ENCODE assay signal across 8 mouse cellular contexts in the genomic region with DNA sequence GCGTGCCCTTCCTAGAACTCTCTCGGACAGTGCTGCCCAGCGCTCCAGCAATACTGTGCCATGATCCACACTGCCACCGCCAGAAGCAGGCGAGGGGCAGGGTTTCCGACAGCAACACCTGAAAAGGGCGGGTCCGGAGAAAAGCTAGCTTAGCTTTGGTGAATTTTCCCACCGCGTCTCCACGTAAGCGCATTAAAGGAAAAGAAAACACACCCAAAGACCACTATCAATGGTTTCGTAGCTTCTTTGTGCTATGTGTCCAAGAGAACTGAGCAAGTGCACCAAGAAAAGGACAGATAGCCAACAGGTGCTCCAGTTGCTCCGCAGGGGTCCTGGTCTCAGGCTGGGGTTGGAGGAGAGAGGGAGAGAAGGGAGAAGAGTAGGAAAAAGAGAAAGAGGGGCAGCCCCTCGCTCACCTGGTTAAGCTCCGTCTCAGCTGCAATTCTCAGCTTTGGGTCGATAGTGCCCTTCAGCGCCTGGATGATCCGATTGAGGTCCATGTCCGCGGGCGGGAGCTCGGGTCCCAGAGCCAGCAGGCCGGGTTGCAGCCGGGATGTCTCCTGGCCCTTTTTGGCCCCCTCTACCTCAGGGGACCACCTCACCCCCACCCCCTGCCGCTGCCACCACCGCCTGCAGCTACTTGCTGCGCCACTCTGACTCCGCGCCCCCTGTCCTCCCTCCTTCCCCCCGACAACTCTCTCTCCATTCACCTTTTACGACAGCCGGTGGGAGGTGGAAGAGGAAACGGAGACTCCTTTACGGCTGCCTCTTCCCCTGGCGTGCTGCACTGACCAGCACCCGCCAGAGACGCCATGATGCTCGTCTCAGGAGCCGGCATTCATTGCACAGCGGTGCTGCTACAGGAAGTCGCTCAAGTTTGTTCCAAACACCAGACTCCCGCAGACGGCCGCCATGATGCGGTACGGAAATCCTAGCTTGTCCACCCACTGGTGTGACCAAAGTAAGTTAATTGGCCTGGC. TPM values are rescaled to one million over a fixed set of nuclear protein-coding genes. Genes with fewer than 3 reads are reported as not detected.
A peak's percentile ranks its signal among the peaks of the same experiment; 100 is the strongest.
DNase-seq lines count a peak whose midpoint lies in the region; ATAC-seq lines count a peak whose summit lies in the region.

Gene Ipo8, minus strand, starts transcription at position 720 of the 980 bp plus-strand sequence.

- peaks cover 12% of the 10 kb centered on the region for H3K4me1 ChIP-seq in forebrain, embryonic 14.5 days (ENCODE audit: control insufficient read depth, insufficient read depth, low read length)
- H3K4me1 ChIP-seq in neural tube, embryonic 15.5 days, result peaks cover 19% of the 10 kb centered on the region

- peak; percentile 99 for DNase-seq in ES-CJ7 (ENCODE audit: low read depth, low spot score)
- peak; percentile 90 for DNase-seq in cerebellum, adult 11 months
- DNase-seq in forebrain, embryonic 14.5 days (ENCODE audit: low spot score), result peak; percentile 98
- DNase-seq in heart, postnatal 14 days, result peak; percentile 87 to 89
- peak; percentile 96 for DNase-seq in layer of hippocampus, adult 11-12 months (ENCODE audit: low spot score)
- DNase-seq in lung, adult 18-20 months, result peak; percentile 95 to 96
- DNase-seq in testis, postnatal 14 days (ENCODE audit: low spot score), result peak; percentile 92

- H3K9me3 ChIP-seq in forebrain, embryonic 14.5 days (replicated peaks; ENCODE audit: control insufficient read depth, low read length), result 0 out of 2 replicates have a peak, but pooled peaks cover 3% of the 10 kb centered on the region
- no peaks in the 10 kb centered on the region for H3K9me3 ChIP-seq in neural tube, embryonic 15.5 days (replicated peaks)

- H3K9ac ChIP-seq in forebrain, embryonic 14.5 days (ENCODE audit: low read length), result peak within 1 kb of the TSS; percentile 75
- peak within 1 kb of the TSS; percentile 65 for H3K9ac ChIP-seq in neural tube, embryonic 15.5 days (replicated peaks)

- peak; percentile 99 for ATAC-seq in forebrain, embryonic 14.5 days
- peak; percentile 99 for ATAC-seq in neural tube, embryonic 15.5 days (ENCODE audit: low FRiP score)

- peak within 1 kb of the TSS; percentile 85 for H3K4me3 ChIP-seq in forebrain, embryonic 14.5 days (ENCODE audit: low read depth, low read length)
- peak within 1 kb of the TSS; percentile 86 for H3K4me3 ChIP-seq in neural tube, embryonic 15.5 days (replicated peaks)

- 0 out of 2 replicates have a peak within 1 kb of the TSS, but pooled peaks have one; percentile 33 for H3K27ac ChIP-seq in forebrain, embryonic 14.5 days (ENCODE audit: low read depth, low read length)
- peak within 1 kb of the TSS; percentile 62; the same call in 1 of the 2 replicates for H3K27ac ChIP-seq in neural tube, embryonic 15.5 days (replicated peaks)

- under 1% methylated on average over 46 of the region's 47 CpGs for WGBS in forebrain, embryonic 14.5 days
- WGBS in neural tube, embryonic 15.5 days, result under 1% methylated on average over 47 of the region's 47 CpGs

- intact Hi-C loops in heart, postnatal 14 days (cut with DNase I), result loop anchor here (5.0 kb wide), 1 partner anchor 66 kb away; the partner anchor contains the start of gene Caprin2

- peak within 1 kb of the TSS; percentile 87 for H3K4me2 ChIP-seq in forebrain, embryonic 14.5 days (ENCODE audit: low read length)
- H3K4me2 ChIP-seq in neural tube, embryonic 15.5 days, result peak within 1 kb of the TSS; percentile 93

- no peaks in the 10 kb centered on the region for H3K27me3 ChIP-seq in forebrain, embryonic 14.5 days (replicated peaks; ENCODE audit: control insufficient read depth, insufficient read depth, low read length)
- no peaks in the 10 kb centered on the region for H3K27me3 ChIP-seq in neural tube, embryonic 15.5 days (replicated peaks)

- no peaks in the 10 kb centered on the region for H3K36me3 ChIP-seq in forebrain, embryonic 14.5 days (ENCODE audit: control insufficient read depth, insufficient read depth, low read length)
- no peaks in the 10 kb centered on the region for H3K36me3 ChIP-seq in neural tube, embryonic 15.5 days

RNA-seq across cellular contexts. Expression of gene Ipo8, which starts in this region (rescaled TPM):
- 12.2 and 17.9 TPM in 2 replicates for polyA plus RNA-seq in forebrain, embryonic 14.5 days (2014; fragmentation: Nextera tagmentation; extraction: Ambion mirVana)
- 10 to 100 TPM; 21.4 to 23.7 TPM for total RNA-seq in heart, postnatal 14 days (2021)
- 15.6 and 17.2 TPM in 2 replicates for polyA plus RNA-seq in neural tube, embryonic 15.5 days (2015; fragmentation: Nextera tagmentation; extraction: Ambion mirVana)

Comparison
In these comparisons a context has a peak if more than half of its experiments do, and no peak if none do; other contexts are left out.
1. Peak in every context shown above with its lines: DNase-seq, ATAC-seq, H3K4me3 ChIP-seq and H3K27ac ChIP-seq.